Mouse (Mus musculus) thymus, adult 2 months (tissue): ENCODE measurements around the gene Bckdhb.

ENCODE experiments used
- CTCF ChIP-seq: fragments of 200-500 bp; IDR thresholded peaks from 2 replicates; pipeline ENCODE4 v1.5.1; 2012; ENCODE audit warnings: mild to moderate bottlenecking, control low read depth, low read length, moderate library complexity, borderline replicate concordance; ENCODE audit not compliant: control insufficient read depth, poor library complexity, insufficient read depth; ENCODE audit errors: extremely low read depth
- POLR2A ChIP-seq: fragments of 200-500 bp; IDR thresholded peaks from 2 replicates; pipeline ENCODE4 v1.6.1; 2012; ENCODE audit warnings: mild to moderate bottlenecking, low read length, control low read depth, moderate library complexity; ENCODE audit not compliant: control insufficient read depth, poor library complexity, insufficient read depth; ENCODE audit errors: extremely low read depth

DNA sequence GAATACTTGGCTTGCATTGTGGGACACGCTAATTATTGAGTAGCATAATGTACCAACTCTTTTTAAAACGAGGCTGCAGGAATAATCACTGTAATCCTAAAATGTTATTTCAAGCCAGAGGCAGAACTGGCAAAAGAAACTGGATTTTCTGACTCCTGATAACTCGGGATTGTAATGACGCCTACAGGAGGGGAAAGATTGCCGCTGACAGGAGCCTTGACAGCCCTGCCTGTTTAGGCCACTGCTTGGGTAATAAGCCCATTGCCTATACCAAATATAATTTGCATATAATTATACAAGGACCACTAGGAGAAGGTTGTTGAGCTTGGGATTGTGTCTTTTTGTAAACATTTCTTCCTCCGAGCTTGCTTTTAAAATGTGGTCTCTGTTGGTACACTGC, 145.3 kb downstream of the Bckdhb start:
- no peak for TF ChIP-seq CTCF
- no peak for TF ChIP-seq POLR2A
